Mouse (Mus musculus) liver, embryonic 12.5 days (tissue): ENCODE data around the gene Ifit3. TPM values are rescaled to one million over a fixed set of nuclear protein-coding genes. Genes with fewer than 3 reads are reported as not detected.
A peak's percentile ranks its signal among the peaks of the same experiment; 100 is the strongest.
"Not testable (repeated sequence)": the region's sequence is repeated elsewhere in the genome, so short reads cannot be mapped to it uniquely, and the experiment has no call there.

Source experiments
- ATAC-seq: fragments of 200-750 bp; cut with Nextera tagmentation; 2 replicates; pipeline ENCODE4 v1.8.0; 2017; ENCODE audit warnings: moderate number of reproducible peaks, mild to moderate bottlenecking, moderate library complexity
- H3K27ac ChIP-seq: fragments of 300-500 bp; sonication (generic); 2 replicates; pipeline ENCODE4 v1.5.1; 2016; ENCODE audit warnings: mild to moderate bottlenecking
- H3K27me3 ChIP-seq: fragments of 300-500 bp; sonication (generic); replicated peaks from 2 replicates; pipeline ENCODE4 v1.6.1; 2016; ENCODE audit warnings: mild to moderate bottlenecking, moderate library complexity
- H3K36me3 ChIP-seq: fragments of 300-500 bp; sonication (generic); 2 replicates; pipeline ENCODE4 v1.6.1; 2016; ENCODE audit warnings: mild to moderate bottlenecking, moderate library complexity
- H3K4me1 ChIP-seq: fragments of 300-500 bp; sonication (generic); 2 replicates; pipeline ENCODE4 v1.6.1; 2016
- H3K4me2 ChIP-seq: fragments of 300-500 bp; sonication (generic); 2 replicates; pipeline ENCODE4 v1.6.1; 2016; ENCODE audit warnings: mild to moderate bottlenecking, moderate library complexity
- H3K4me3 ChIP-seq: fragments of 300-500 bp; sonication (generic); 2 replicates; pipeline ENCODE4 v1.5.1; 2016; ENCODE audit warnings: mild to moderate bottlenecking, moderate library complexity
- H3K9ac ChIP-seq: fragments of 300-500 bp; sonication (generic); 2 replicates; pipeline ENCODE4 v1.6.1; 2016; ENCODE audit warnings: mild to moderate bottlenecking, moderate library complexity
- H3K9me3 ChIP-seq: fragments of 300-500 bp; sonication (generic); replicated peaks from 2 replicates; pipeline ENCODE4 v1.6.1; 2016; ENCODE audit warnings: mild to moderate bottlenecking, moderate library complexity
- WGBS: fragments of 180-500 bp; shearing (Covaris S2); methylation state at CpG from one replicate; pipeline ENCODE4 v1.1.7; 2016; ENCODE audit not compliant: insufficient replicate concordance; 5-methylcytosine and 5-hydroxymethylcytosine counted together
- polyA plus RNA-seq: library from polyadenylated mRNA; unstranded; fragments of >200 nt; fragmentation: Nextera tagmentation; extraction: Ambion mirVana; gene quantifications from 2 replicates; pipeline ENCODE4 v1.2.1, GENCODE M21; 2016

Gene Ifit3
- polyA plus RNA-seq, 1 experiment from 2014 or later = 0.69 TPM

- not testable (repeated sequence) for H3K36me3 ChIP-seq, H3K27ac ChIP-seq, H3K4me2 ChIP-seq, H3K9ac ChIP-seq, H3K4me3 ChIP-seq, H3K27me3 ChIP-seq, H3K9me3 ChIP-seq, ATAC-seq, H3K4me1 ChIP-seq
- WGBS = 60% methylated on average over 3 of the region's 3 CpGs
Observed at GRCm38 (mm10) chr19:34594523-34594922, 11.2 kb downstream of the Ifit3 start.

- Histone ChIP-seq H3K9ac (no peak overlapping the region), H3K9me3 (no peaks in the 10 kb centered on the region), H3K4me2 (no peak overlapping the region), H3K27me3 (no peaks in the 10 kb centered on the region), H3K36me3 (no peaks in the 10 kb centered on the region), H3K27ac (no peak overlapping the region), H3K4me1 (no peaks in the 10 kb centered on the region), H3K4me3 (no peak overlapping the region)
- no peak for ATAC-seq
Observed at GRCm38 (mm10) chr19:34596811-34597210, 13.5 kb downstream of the Ifit3 start.

GRCm38 (mm10) chr19:34598341-34598740 lies 15.0 kb downstream of the Ifit3 start:
- Histone ChIP-seq H3K9me3 (no peaks in the 10 kb centered on the region), H3K4me2 (no peak overlapping the region), H3K4me1 (no peaks in the 10 kb centered on the region), H3K4me3 (no peak overlapping the region), H3K27ac (no peak overlapping the region), H3K36me3 (no peaks in the 10 kb centered on the region), H3K27me3 (no peaks in the 10 kb centered on the region), H3K9ac (no peak overlapping the region)
- ATAC-seq = no peak
- WGBS = 62% methylated on average over 2 of the region's 2 CpGs

- not testable (repeated sequence) for H3K9me3 ChIP-seq, H3K27ac ChIP-seq, H3K36me3 ChIP-seq, H3K9ac ChIP-seq, H3K27me3 ChIP-seq, H3K4me3 ChIP-seq, H3K4me1 ChIP-seq, ATAC-seq, H3K4me2 ChIP-seq
Observed at GRCm38 (mm10) chr19:34599250-34599649, 15.9 kb downstream of the Ifit3 start.

- ATAC-seq, H3K36me3 ChIP-seq, H3K9ac ChIP-seq, H3K9me3 ChIP-seq, H3K4me2 ChIP-seq, H3K27ac ChIP-seq, H3K4me1 ChIP-seq, H3K4me3 ChIP-seq, H3K27me3 ChIP-seq: not testable (repeated sequence)
- WGBS = 23% methylated on average over 1 of the region's 1 CpGs
Observed at GRCm38 (mm10) chr19:34601888-34602287, 18.6 kb downstream of the Ifit3 start, which contains the start of gene Ifit1bl1. TSS of gene Ifit1bl1 (minus strand) at chr19:34601956.

GRCm38 (mm10) chr19:34605472-34605871 lies 22.1 kb downstream of the Ifit3 start:
- no peaks in the 10 kb centered on the region for H3K9me3 ChIP-seq
- H3K4me1 ChIP-seq = no peaks in the 10 kb centered on the region
- no peak overlapping the region for H3K4me2 ChIP-seq
- H3K27ac ChIP-seq = no peak overlapping the region
- ATAC-seq = no peak
- H3K4me3 ChIP-seq = no peak overlapping the region
- no peaks in the 10 kb centered on the region for H3K27me3 ChIP-seq
- H3K9ac ChIP-seq = no peak overlapping the region
- WGBS = 63% methylated on average over 3 of the region's 3 CpGs
- H3K36me3 ChIP-seq = no peaks in the 10 kb centered on the region

GRCm38 (mm10) chr19:34607237-34608051 lies 24.1 kb downstream of the Ifit3 start, which contains the start of gene Ifit3b:
TSS of gene Ifit3b (plus strand) at chr19:34607970.
- not testable (repeated sequence) for H3K9ac ChIP-seq, H3K4me3 ChIP-seq, H3K27ac ChIP-seq, H3K36me3 ChIP-seq, H3K9me3 ChIP-seq, H3K27me3 ChIP-seq, H3K4me1 ChIP-seq, H3K4me2 ChIP-seq
- 31% methylated on average over 4 of the region's 4 CpGs for WGBS
- ATAC-seq = peak; percentile 60; the same call in 1 of the 2 replicates

GRCm38 (mm10) chr19:34610118-34610517 lies 26.8 kb downstream of the Ifit3 start:
- not testable (repeated sequence) for H3K27ac ChIP-seq
- WGBS = 40% methylated on average over 3 of the region's 3 CpGs

GRCm38 (mm10) chr19:34612243-34613001 lies 29.1 kb downstream of the Ifit3 start:
- whole genome bisulfite sequencing = 67% methylated on average over 8 of the region's 11 CpGs
- not testable (repeated sequence) for H3K4me3 ChIP-seq, H3K4me1 ChIP-seq, H3K27me3 ChIP-seq, H3K4me2 ChIP-seq, H3K9ac ChIP-seq, H3K36me3 ChIP-seq, ATAC-seq, H3K27ac ChIP-seq, H3K9me3 ChIP-seq

More at GRCm38 (mm10) chr19:34610118-34610517, 26.8 kb downstream of the Ifit3 start:
- H3K9ac ChIP-seq, H3K4me3 ChIP-seq, H3K36me3 ChIP-seq, ATAC-seq, H3K4me1 ChIP-seq, H3K9me3 ChIP-seq, H3K4me2 ChIP-seq, H3K27me3 ChIP-seq: not testable (repeated sequence)

- no peaks in the 10 kb centered on the region for H3K27me3 ChIP-seq
- H3K27ac ChIP-seq = no peak overlapping the region
- H3K9me3 ChIP-seq = no peaks in the 10 kb centered on the region
- H3K4me2 ChIP-seq = no peak overlapping the region
- H3K4me1 ChIP-seq = no peaks in the 10 kb centered on the region
- no peaks in the 10 kb centered on the region for H3K36me3 ChIP-seq
- no peak overlapping the region for H3K9ac ChIP-seq
- ATAC-seq = no peak
- no peak overlapping the region for H3K4me3 ChIP-seq
- WGBS = 69% methylated on average over 5 of the region's 5 CpGs
Observed at GRCm38 (mm10) chr19:34620871-34621270, 37.5 kb downstream of the Ifit3 start.

- Histone ChIP-seq H3K4me2 (no peak overlapping the region), H3K4me3 (no peak overlapping the region), H3K4me1 (no peaks in the 10 kb centered on the region), H3K9me3 (no peaks in the 10 kb centered on the region), H3K27ac (no peak overlapping the region), H3K36me3 (no peaks in the 10 kb centered on the region), H3K9ac (no peak overlapping the region), H3K27me3 (no peaks in the 10 kb centered on the region)
- no peak for ATAC-seq
- WGBS = 78% methylated on average over 6 of the region's 6 CpGs
Observed at GRCm38 (mm10) chr19:34623781-34624180, 40.5 kb downstream of the Ifit3 start.

GRCm38 (mm10) chr19:34624663-34625062 lies 41.3 kb downstream of the Ifit3 start:
- ATAC-seq = no peak
- H3K4me1 ChIP-seq = no peaks in the 10 kb centered on the region
- H3K9ac ChIP-seq = no peak overlapping the region
- no peak overlapping the region for H3K4me3 ChIP-seq
- no peaks in the 10 kb centered on the region for H3K9me3 ChIP-seq
- H3K36me3 ChIP-seq = no peaks in the 10 kb centered on the region
- no peaks in the 10 kb centered on the region for H3K27me3 ChIP-seq
- H3K4me2 ChIP-seq = no peak overlapping the region
- no peak overlapping the region for H3K27ac ChIP-seq
- WGBS = 45% methylated on average over 4 of the region's 4 CpGs
